Mouse (Mus musculus) lung, postnatal 36 days (tissue): ENCODE results near the gene Zcchc4.
A peak's percentile ranks its signal among the peaks of the same experiment; 100 is the strongest.
"Not testable (repeated sequence)": the region's sequence is repeated elsewhere in the genome, so short reads cannot be mapped to it uniquely, and the experiment has no call there.

Source experiments
- DNase-seq: peaks from one replicate; pipeline ENCODE4 v3.0.0; 2022; ENCODE audit warnings: mixed read lengths

Gene Zcchc4

GRCm38 (mm10) chr5:52775237-52775636 is at the start of gene Zcchc4:
Zcchc4 (plus strand) TSS chr5:52775409.
- no peak for DNase-seq

DNA sequence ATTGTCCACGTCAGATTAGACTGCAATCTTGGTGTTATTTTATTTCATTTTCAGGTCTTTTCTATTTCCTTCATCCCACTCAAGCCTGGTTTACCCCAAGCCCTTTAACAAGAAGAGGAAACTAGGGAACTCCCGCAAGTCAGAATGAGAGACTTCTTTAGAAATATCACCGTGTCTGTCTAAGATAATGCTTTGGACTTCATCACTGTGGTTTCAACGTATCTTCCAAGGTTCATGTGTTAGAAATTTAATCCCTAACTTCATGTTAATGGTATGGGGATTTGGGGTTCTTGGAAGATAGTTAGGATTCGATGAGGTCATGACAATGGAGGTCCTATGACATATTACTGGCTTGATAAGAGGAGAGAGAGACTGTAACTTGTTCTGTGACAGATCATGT is 47.5 kb upstream of the Zcchc4 start:
- DNase-seq, result no peak

DNA sequence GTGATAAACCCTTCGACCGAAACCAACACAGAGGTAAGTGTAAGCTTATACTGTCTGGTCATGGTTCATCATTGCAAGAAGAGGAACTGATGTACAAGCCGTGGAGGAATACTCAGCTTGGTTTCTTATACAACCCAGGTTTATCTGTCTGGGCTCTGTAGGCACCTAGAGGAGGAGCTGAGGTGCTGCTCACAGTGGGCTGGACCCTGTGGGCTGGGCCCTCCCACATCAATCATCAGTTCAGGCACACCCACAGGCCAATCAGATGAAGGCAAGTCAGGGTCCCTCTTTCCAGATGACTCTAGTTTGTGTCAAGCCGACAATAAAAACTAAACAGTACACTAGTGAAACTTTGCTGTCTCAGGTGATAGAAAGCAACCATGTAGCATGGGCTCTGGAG is 42.4 kb upstream of the Zcchc4 start:
- DNase-seq, result no peak

- DNase-seq, result no peak
These were observed 39.2 kb upstream of the Zcchc4 start for GRCm38 (mm10) chr5:52736046-52736445.

- peak; percentile 89 for DNase-seq
These were observed 33.7 kb upstream of the Zcchc4 start, which contains the start of gene Pi4k2b for GRCm38 (mm10) chr5:52741391-52742111. Pi4k2b (plus strand) TSS chr5:52741574.

- DNase-seq, result peak; percentile 80
These were observed 32.9 kb upstream of the Zcchc4 start for GRCm38 (mm10) chr5:52742112-52742813.

DNA sequence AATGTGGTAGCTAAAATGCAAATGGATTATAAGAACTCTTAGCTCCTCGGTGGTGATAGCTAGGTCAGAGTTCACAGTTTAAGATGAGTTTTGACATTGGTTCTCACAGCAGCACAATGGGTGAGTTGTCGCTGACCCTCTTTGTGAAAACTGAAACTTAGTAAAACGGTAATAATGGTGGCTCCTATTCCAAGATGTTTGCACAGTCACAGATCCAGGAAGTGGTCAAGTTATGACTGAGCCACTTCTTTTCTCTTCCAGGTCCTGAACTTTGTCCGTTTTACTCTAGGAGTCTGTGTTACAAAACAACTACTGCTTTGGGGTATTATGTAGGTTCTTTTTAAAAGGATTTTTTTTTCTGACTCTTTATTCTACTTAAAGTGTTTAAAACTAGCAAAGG is 32.0 kb upstream of the Zcchc4 start:
- peak; percentile 38 for DNase-seq

- DNase-seq, result no peak
These were observed 28.3 kb upstream of the Zcchc4 start for GRCm38 (mm10) chr5:52746920-52747319.

DNA sequence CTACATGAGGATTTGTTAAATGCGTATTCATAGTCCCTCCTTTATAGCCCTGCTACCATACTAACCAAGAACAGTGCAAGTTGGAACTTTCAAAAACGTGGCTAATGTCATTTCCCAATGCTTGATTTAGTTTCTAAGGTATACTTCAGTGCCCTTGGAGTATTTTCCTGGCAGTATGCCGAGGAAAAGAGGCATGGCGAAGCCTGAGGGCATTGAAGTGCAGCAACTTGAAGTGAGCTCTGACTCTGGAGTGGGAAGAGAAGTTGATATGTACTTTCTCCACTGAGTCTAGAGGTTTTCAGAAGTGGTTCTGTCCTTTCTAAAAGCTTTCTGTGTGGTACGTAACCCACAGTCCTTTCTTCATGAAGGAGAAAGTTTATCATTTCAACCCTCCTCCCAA is 26.5 kb upstream of the Zcchc4 start:
- peak; percentile 92 for DNase-seq

DNA sequence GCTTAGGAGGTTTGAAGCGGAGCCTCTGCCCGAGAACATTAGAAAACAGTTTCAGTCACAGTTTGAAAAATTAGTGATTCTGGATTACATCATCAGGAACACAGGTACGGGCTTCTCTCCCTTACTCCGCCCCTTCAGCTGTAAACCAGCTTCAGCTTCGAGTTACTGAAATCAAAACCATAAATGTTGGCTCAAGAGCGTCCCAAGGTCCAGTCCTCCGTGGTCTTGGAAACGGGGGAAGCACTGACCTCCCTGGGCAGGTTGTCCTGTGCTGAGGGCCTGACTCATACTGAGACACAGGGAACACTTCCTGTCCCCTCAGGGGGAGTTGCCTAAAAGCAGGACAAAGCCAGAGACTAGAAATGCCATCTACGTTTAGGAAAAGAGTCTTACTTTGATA is 22.1 kb upstream of the Zcchc4 start:
- DNase-seq, result peak; percentile 25

DNA sequence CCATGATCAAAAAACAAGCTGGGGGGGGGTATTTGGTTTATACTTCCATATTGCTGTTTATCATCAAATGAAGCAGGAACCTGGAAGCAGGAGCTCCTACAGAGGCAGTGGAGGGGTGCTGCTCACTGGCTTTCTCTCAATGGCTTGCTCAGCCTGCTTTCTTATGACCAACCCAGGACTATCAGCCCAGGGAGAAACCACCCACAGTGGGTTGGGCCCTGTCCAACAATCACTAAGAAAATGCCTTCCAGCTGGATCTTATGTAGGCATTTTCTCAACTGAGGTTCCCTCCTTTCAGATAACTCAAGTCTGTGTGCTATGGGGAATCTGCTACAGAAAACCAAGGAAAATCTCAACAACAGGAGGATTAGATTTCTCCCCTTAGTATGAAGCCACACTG is 21.0 kb upstream of the Zcchc4 start:
- no peak for DNase-seq

- DNase-seq, result no peak
These were observed 19.9 kb upstream of the Zcchc4 start for GRCm38 (mm10) chr5:52755337-52755736.

DNA sequence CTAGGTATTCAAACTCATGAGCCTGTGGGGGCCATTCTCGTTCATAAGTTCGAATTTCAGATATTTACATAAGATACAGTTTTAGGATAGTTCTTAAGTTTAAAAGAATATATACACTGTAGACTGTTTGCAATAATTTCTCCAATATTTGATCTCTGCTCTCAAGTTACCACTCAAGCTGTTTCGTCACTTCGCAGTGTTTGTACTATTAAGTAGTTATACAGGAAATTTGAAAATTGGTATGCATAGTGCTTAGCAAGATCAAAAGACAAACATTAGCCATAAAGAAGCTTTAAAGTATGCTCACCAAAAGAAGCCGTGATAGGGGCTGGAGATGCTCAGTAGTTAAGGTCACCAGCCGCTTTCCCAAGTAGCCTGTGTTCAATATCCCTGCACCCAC is 19.2 kb upstream of the Zcchc4 start:
- DNase-seq, result peak; percentile 86

GRCm38 (mm10) chr5:52762586-52762985 is 12.6 kb upstream of the Zcchc4 start:
- peak; percentile 45 for DNase-seq

GRCm38 (mm10) chr5:52774267-52774666 is 942 bp upstream of the Zcchc4 start:
- DNase-seq, result no peak

DNA sequence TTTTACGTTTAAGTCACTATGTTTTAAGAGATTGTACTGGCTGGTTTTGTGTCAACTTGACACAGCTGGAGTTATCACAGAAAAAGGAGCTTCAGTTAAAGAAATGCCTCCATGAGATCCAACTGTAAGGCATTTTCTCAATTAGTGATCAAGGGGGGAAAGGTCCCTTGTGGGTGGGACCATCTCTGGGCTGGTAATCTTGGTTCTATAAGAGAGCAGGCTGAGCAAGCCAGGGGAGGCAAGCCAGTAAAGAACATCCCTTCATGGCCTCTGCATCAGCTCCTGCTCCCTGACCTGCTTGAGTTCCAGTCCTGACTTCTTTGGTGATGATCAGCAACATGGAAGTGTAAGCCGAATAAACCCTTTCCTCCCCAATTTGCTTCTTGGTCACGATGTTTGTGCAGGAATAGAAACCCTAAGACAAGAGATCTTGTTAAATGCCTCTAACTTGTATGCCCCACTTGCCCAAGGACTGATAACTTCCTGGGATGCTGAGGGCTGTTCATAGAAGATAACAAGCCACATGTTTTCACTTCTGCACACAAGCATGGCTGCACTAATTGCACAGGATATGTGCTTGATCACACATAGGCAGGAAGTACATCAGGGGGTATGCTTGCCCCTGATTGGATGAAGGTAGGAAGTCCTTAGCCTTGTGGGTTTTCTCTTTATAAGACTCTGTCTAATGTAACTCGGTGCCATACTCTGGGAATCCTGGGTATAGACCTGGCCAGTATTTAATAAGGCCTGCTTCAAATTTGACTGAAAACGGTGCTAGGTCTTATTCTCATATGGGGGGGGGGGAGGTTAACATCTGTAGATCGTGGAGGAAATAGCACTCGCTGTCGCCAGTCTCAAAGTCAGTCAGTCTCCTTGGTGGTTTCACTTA is 1.5 kb downstream of the Zcchc4 start:
- DNase-seq, result not testable (repeated sequence)

GRCm38 (mm10) chr5:52782523-52783250 is 7.5 kb downstream of the Zcchc4 start:
- DNase-seq, result peak; percentile 89

GRCm38 (mm10) chr5:52783251-52783620 is 8.0 kb downstream of the Zcchc4 start:
- DNase-seq, result no peak

DNA sequence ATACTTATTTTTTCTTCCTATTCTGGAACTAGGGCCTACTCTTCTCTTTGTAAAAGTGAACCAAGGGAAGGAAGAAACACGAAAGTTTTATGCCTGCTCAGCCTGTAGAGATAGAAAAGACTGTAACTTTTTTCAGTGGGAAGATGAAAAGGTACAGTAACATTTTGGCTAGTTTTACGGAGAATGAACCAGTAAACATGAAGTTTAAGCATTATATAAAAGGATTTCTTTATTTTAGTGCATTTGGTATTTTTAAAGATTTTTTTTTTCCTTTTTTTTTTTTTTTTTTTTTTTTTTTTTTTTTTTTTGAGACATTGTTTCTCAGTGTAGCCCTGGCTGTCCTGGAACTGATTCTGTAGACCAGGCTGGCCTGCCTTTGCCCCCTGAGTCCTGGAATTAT is 8.7 kb downstream of the Zcchc4 start:
- DNase-seq, result no peak

DNA sequence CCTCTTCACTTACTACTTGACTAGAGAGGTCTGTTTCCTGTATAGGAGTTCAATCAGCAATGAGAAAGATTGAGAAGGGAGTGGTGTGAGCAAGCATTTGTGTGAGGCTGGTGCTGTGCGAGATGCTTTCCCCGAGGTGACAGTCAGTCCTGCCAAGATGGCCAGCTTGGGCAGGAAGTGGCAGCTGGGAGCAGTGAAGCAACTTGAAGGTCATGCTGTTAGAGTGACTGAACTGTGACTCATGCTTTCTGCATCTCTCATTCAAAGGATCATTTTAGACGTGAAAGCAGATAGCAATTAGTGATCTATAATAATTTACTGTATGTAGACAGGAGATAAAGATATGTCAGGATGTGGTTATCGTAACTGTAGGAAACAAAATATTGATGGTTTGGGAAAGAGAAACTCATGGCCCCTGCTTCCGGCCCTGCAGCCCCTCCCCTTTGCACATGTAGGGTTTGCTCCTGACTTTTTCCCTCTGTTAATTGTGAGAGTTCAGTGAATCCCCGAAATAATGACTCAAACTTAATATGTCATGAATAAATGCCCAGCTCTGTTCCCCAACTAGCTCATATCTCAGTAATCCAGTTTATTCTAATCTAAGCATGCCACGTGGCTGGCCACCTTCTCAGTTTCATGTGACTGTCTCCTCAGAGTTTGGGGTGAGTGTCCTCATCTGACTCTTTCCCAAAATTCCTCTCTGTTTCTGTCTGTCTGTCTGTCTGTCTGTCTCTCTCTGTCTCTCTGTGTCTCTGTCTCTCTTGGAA is 11.5 kb downstream of the Zcchc4 start:
- no peak for DNase-seq

DNA sequence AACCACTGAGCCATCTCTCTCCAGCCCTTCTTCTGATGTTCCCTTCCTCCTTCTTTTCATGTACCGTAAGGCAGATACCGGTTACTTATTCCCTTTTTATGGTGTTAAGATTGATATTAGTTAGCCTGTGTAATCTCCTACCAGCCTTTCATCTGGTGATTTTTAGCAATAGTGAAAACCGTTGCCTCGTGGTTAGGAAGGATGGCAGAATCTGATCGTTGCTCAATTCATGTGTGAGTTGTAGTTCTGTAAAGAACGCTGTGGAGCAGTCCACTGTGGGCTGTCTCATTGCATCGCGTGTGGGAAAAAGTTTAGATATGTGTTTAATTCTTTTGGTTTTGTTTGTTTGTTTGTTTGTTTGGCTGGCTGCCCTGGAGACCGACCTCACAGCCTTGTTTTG is 18.0 kb downstream of the Zcchc4 start:
- DNase-seq, result no peak

DNA sequence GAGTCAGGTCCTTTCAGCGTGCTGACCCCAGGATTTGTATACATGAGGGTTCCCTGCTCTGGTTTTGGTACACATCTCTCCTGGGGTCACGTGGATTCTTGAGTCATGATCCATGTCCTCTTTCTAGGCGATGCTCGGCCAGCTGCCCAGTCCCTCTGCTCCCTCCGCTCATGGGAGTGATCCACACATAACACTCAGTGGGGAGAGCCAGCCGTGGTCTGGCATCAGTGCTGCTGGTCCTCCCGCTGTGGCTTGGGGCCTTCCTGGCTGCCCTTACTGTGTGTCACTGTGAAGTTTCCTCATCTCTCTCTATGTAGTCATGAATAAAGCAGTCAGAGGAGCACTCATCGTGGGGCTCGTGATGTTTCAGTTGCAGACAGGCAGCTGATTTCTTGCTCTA is 18.9 kb downstream of the Zcchc4 start:
- no peak for DNase-seq
